Mouse (Mus musculus): ENCODE data around the gene Olfr1036. TPM values are rescaled to one million over a fixed set of nuclear protein-coding genes. Genes with fewer than 3 reads are reported as not detected.
"Not testable (repeated sequence)": the region's sequence is repeated elsewhere in the genome, so short reads cannot be mapped to it uniquely, and the experiment has no call there.

Olfr1036 gene
- not detected for total RNA-seq (2021)

DNA sequence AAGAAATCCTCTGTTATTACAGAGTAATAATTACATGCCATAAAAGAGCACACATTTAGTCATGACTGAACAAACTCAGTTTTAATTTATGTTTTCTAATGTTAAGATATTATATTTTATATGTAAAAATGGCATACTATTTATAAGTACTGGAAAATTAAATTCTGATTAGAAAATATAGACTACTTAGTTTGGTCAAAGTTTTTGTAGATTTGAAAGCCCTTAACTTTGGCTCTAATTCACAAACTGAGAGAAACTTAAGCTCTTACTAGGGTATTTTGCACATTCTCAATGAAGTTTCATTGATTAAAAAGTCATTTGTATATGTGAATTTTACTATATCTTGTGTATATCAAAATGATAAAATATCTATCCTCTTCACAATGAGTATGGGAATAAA lies at the start of gene Olfr1036:
Gene Olfr1036 (plus strand): TSS at position 301 of the 400 bp plus-strand sequence.
- DNase-seq (ENCODE audit: low spot score in 2 of 2); intact Hi-C loops (cut with DNase I): not testable (repeated sequence)

DNA sequence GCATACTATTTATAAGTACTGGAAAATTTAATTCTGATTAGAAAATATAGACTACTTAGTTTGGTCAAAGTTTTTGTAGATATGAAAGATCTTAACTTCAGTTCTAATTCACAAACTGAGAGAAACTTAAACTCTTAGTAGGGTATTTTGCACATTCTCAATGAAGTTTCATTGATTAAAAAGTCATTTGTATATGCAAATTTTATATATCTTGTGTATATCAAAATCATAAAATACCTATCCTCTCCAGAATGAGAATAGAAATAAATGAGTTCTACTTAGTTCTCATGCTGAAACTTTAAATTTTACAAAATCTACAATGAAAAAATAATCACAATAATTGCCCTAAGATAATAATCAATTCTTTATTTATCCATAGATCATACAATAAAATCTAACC lies 28.2 kb upstream of the Olfr1036 start, which contains the start of gene Olfr1034:
Gene Olfr1034 (plus strand): TSS at position 301 of the 400 bp plus-strand sequence.
- DNase-seq (ENCODE audit: low spot score in 2 of 2) = no peak
- intact Hi-C loops (cut with DNase I) = no loop called here

DNA sequence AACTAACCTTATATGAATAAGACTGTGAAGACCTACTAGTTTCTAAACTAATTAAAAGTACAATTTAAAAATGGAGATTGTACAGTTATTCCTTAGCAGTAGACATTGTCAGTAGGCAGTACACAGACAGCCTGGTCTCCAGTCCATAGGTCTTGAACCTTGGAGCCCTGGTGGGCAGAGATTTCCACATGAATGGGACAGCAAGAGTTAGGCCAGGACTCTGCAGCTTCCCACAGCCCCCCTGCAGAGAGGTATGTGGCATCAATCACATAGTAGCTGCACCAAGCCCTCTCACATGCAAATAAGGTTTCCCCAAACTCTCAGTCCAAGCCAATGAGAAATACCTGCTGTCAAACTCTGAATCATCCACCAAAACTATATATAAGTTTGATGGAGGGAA lies 23.0 kb upstream of the Olfr1036 start:
- intact Hi-C loops (cut with DNase I) = not testable (repeated sequence)

DNA sequence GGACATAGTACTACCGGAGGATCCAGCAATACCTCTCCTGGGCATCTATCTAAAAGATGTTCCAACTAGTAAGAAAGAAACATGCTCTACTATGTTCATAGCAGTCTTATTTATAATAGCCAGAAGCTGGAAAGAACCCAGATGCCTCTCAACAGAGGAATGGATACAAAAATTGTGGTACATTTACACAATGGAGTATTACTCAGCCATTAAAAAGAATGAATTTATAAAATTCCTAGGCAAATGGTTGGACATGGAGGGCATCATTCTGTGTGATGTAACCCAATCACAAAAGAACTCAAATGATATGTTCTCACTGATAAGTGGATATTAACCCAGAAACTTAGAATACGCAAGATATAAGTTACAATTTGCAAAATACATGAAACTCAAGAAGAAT lies 10.0 kb upstream of the Olfr1036 start:
- intact Hi-C loops (cut with DNase I); DNase-seq (ENCODE audit: low spot score in 2 of 2): not testable (repeated sequence)

More for the DNA sequence above, 23.0 kb upstream of the Olfr1036 start:
- not testable (repeated sequence) for DNase-seq (ENCODE audit: low spot score in 2 of 2)

DNA sequence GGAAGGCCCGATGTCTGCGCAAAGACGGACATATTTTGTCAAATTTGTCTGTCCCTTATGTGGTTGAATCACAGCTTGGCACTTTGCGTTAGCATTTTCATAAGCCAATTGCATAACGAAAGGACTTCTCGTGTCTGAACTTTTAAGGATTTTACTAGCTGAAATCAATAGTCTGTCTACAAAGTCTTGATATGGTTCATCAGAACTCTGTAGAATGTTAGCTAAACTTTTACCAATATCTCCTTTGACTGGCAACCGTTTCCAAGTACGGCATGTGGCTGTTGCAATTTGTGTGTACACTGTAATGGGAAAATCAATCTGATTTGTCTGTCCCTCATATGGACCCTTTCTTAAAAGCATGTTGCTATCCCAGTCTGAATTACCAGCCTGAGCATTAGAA lies 3.6 kb upstream of the Olfr1036 start:
- intact Hi-C loops (cut with DNase I) = no loop called here
- DNase-seq (ENCODE audit: low spot score in 2 of 2) = no peak

- DNase-seq (ENCODE audit: low spot score in 2 of 2); intact Hi-C loops (cut with DNase I): not testable (repeated sequence)
Observed at GRCm38 (mm10) chr2:86080478-86080877, 6.7 kb downstream of the Olfr1036 start.

DNA sequence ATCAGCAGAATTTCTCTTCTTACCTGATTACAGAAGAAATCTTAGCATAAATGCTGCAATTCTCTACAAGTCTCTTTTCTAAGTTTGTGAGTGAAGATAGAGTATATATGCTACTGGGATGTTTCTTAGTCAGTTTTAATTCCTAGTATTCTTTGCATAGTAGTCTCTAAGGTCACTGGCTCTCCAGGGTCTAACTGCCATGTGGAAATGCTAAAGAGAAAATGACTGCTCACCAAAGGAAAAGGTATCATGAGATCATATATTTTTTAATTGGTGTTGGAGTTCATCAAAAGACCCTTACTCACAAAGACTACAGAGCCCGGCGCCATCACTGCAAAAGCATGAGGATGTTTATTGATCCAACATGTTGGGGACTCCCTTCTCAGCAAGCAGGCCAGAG lies 13.5 kb downstream of the Olfr1036 start, which contains the start of gene Olfr1037:
Gene Olfr1037 (minus strand): TSS at position 101 of the 400 bp plus-strand sequence.
- DNase-seq (ENCODE audit: low spot score in 2 of 2) = no peak
- intact Hi-C loops (cut with DNase I) = no loop called here

Other genes starting within 250 kb of the Olfr1036 start
- gene Olfr1019, start 228.5 kb upstream of the Olfr1036 start, total RNA-seq (2021) = not detected
- gene Olfr1020, start 227.0 kb upstream of the Olfr1036 start, total RNA-seq (2021) = not detected
- not detected for gene Olfr1022, start 205.4 kb upstream of the Olfr1036 start, total RNA-seq (2021)
- gene Olfr1023, start 188.4 kb upstream of the Olfr1036 start, total RNA-seq (2021) = not detected
- not detected for gene Olfr1024, start 168.9 kb upstream of the Olfr1036 start, total RNA-seq (2021)
- gene Olfr1025-ps1, start 158.8 kb upstream of the Olfr1036 start, total RNA-seq (2021) = not detected
- gene Olfr1026, start 152.4 kb upstream of the Olfr1036 start, total RNA-seq (2021) = not detected
- not detected for gene Olfr1028, start 123.6 kb upstream of the Olfr1036 start, total RNA-seq (2021)
- not detected for gene Olfr1029, start 100.1 kb upstream of the Olfr1036 start, total RNA-seq (2021)
- not detected for gene Olfr1030, start 94.7 kb upstream of the Olfr1036 start, total RNA-seq (2021)
- gene Olfr1031, start 83.7 kb upstream of the Olfr1036 start, total RNA-seq (2021) = not detected
- gene Olfr1032, start 68.5 kb upstream of the Olfr1036 start, total RNA-seq (2021) = not detected
- not detected for gene Olfr1033, start 53.4 kb upstream of the Olfr1036 start, total RNA-seq (2021)
- gene Olfr1034, start 28.1 kb upstream of the Olfr1036 start, total RNA-seq (2021) = not detected
- gene Olfr1037, start 13.4 kb downstream of the Olfr1036 start, total RNA-seq (2021) = not detected
- not detected for gene Olfr1039, start 61.9 kb downstream of the Olfr1036 start, total RNA-seq (2021)
- not detected for gene Olfr1040, start 72.7 kb downstream of the Olfr1036 start, total RNA-seq (2021)
- not detected for gene Olfr1042, start 87.8 kb downstream of the Olfr1036 start, total RNA-seq (2021)
- not detected for gene Olfr1043, start 93.5 kb downstream of the Olfr1036 start, total RNA-seq (2021)
- gene Olfr1044, start 103.8 kb downstream of the Olfr1036 start, total RNA-seq (2021) = not detected
- gene Olfr52, start 111.7 kb downstream of the Olfr1036 start, total RNA-seq (2021) = not detected
- not detected for gene Olfr1045, start 129.0 kb downstream of the Olfr1036 start, total RNA-seq (2021)
- not detected for gene Olfr1046, start 145.3 kb downstream of the Olfr1036 start, total RNA-seq (2021)
- not detected for gene Olfr1047, start 157.4 kb downstream of the Olfr1036 start, total RNA-seq (2021)
- not detected for gene Olfr1048, start 166.3 kb downstream of the Olfr1036 start, total RNA-seq (2021)
- gene Olfr1049, start 184.3 kb downstream of the Olfr1036 start, total RNA-seq (2021) = not detected
- gene Olfr1051, start 205.1 kb downstream of the Olfr1036 start, total RNA-seq (2021) = not detected
- gene Olfr1052, start 218.5 kb downstream of the Olfr1036 start, total RNA-seq (2021) = not detected
- gene Olfr1053, start 241.3 kb downstream of the Olfr1036 start, total RNA-seq (2021) = not detected